Mouse (Mus musculus) retina, adult 2 months (tissue): ENCODE measurements around the gene Xlr5a.
A peak's percentile ranks its signal among the peaks of the same experiment; 100 is the strongest.
"Not testable (repeated sequence)": the region's sequence is repeated elsewhere in the genome, so short reads cannot be mapped to it uniquely, and the experiment has no call there.

Experiments used
- DNase-seq: peaks from one replicate; pipeline ENCODE4 v3.0.0-alpha.2; 2012; ENCODE audit warnings: low read depth, low spot score

Gene Xlr5a

DNA sequence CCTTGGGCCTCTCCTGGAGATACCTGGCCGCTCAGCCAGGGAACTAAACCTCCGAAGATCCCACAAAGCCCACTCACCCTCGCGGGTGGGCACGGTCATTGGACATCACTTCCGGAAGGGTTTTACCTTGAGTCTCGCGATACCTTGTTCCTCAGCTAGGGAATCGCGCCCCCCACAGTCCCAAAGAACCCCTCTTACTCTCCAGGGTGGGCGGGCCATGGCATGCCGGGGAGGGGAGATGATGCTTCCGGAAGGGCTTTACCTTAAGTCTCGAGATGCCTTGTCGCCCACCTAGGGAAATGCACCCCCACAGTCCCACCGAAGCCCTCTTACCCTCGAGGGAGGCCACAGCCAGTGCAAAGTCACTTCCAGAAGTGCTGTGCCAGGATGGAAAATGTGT, at the start of gene Xlr5a, which contains the start of gene Xlr5c:
Gene Xlr5a (minus strand): TSS at position 101 of the 400 bp plus-strand sequence.
Gene Xlr5c (minus strand): TSS at position 101 of the 400 bp plus-strand sequence.
- DNase-seq, result not testable (repeated sequence)

DNA sequence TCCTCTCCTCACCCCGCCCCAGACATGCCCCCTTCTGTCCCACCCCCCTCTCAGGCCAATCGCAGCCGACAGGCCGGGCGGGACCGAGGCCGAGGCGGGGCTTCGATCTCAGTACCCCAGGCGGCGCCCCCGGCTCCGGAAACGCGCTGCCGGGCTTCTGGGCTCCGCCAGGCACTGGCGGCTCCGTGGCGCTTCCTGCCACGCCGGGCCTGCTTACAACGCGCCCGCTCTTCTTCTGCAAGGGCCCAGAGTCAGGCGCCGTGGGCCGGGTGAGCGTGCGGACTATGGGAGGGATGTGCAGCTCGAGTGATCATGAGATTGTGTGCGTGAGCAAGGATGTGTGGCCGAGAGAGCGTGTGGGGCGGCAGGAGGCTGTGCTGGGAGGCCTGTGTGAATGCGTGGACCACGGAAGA, 49.7 kb upstream of the Xlr5a start, which contains the start of gene Zfp275:
Gene Zfp275 (plus strand): TSS at position 139 of the 413 bp plus-strand sequence.
- no peak for DNase-seq

DNA sequence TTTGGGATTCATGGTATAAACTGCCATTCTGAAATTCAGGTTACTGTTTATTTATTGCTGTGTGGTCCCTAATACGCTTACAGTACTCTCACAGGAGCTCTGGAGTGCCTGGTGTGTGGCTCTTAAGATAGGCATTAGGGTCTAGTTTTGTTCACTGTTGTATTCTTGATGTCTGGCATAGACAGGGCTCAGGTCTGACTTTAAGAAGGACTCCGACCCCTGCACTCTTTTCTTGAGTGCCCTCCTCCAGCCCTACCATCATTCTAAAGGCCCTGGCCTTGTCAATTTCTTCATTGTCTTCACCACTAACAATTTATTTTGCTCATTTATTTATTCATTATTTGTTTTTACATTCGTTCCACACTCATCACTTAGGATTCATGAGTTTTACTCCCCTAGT, 49.3 kb upstream of the Xlr5a start:
- no peak for DNase-seq

DNA sequence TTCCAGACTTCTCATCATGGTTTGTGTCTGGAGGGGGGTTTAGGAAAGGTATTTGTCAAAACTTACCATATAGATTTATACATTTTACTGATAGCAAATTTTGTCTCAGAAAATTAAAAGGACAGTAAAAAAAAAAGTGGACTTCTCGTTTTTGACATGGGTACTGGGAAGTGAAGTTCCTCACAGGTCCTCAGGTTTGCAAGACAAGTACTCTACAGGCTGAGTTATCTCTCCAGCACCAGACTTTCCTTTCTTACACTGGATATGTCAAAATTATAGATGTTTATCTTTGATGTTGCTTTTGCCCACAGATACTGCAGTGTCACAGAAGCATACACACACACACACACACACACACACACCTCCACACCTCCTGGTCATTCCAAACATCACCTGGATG, 48.7 kb upstream of the Xlr5a start:
- DNase-seq, result no peak

DNA sequence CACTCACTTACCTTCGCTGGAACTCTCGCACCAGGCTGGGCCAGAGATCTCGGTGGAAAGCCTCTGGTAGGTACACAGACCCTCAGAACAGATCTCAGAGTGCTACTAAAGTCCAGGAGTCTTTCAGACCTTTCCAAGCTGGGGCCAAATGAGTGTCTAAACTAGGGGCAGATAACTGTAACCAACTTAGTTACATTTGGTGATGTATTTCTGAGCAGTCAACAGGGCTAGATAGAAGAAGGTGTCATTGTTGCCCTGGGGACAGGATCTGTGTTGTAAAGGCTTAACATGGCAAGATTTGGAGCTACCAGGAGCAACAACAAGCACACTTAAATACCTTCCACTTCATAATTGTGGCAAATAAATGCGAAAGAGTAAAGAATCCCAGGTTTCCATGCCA, 44.0 kb upstream of the Xlr5a start, which contains the start of gene Gm45015:
Gene Gm45015 (minus strand): TSS at position 101 of the 400 bp plus-strand sequence.
- no peak for DNase-seq

DNA sequence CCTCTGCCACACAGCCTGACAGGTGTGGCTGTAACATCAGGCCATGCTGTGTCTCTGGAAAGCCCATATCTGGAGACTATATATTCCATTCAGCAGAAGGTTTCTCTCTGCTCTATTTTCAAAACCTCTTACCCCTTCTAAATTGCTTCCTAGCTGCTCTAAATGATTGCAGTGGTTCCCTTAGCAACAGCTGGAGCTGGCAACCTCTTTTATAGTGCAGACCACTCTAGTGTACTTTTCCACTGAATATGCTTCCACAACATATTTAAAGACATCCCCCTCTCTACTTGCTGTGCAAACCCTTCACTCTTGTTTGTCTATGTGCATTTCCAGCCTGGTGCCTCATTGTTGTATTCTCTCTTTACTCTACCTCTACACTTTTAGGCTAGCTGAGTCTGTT, 40.8 kb upstream of the Xlr5a start:
- no peak for DNase-seq

DNA sequence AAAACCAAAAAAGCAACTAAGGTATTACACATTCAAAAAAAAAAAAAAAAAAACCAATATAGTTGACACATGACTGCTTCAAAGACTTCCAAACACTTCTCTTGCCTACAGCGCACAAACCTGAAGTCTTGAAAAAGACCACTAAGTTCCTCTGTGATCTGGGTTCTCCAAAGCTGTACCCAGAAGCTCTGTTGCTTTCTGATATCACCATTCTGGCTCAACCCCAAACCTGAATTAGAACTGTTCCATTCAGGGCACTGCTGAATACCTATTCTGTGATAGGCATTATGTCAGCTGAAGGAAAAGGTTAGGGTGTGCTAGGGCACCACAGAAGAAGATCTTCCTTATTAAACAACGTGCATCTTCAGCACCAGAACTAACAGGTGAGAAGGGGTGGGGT, 34.4 kb upstream of the Xlr5a start:
- no peak for DNase-seq

DNA sequence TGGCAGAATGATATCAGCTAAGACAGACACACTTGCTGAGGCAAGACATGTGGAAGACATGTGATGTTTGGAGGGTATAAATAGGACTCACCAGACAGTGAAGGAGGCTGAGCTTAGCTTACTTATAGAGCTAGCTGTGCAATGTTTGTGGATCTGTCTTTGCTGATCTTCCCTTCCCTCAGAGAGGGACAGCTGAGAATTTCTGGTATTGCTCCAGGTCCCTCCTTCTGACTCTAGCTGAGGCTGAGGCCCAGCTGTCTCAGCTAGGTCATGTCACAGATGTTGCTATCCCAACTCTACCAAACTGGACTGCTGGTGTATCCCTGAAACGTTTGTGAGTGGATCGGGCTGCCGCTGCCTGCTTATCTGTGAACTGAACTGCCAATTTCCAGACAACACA, 28.3 kb upstream of the Xlr5a start:
- DNase-seq, result no peak

DNA sequence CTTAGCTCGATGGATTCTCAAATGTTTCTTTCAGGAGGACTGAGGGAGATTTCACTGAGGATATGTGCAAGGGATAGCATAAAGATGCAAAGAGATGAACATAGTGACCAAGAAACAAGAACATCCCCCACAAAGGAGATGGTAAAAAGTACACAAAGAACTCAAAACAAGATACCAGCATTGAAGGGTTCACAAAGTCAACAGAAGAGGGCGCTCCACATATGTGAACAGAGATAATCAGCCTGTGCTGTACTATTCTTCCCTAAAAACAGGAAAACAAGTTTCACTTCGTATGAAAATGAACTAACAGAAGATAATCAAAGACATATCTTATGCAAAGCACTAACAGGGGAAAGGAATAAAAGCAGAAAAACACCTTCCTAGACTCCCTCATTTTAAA, 19.7 kb upstream of the Xlr5a start:
- peak; percentile 6 for DNase-seq

DNA sequence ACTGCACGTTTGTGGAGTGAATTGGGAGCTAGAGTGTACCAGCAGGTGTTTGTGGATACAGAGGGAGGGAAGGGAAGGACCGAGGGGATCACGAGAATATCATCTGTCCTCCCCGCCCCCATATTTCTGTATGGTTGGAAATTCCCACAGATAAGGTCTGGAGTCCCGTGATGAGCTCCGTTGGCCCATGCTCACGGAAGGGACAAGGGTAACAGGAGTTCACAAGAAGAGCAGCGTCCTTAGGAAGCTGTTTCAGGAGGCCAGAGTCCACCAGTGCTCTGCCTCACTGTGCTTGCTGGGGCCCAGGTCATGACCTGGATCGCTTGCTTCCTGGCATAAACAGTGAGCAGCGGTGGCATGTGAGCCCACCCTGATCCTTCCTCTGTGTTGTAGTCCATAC, 3.0 kb upstream of the Xlr5a start:
- not testable (repeated sequence) for DNase-seq

DNA sequence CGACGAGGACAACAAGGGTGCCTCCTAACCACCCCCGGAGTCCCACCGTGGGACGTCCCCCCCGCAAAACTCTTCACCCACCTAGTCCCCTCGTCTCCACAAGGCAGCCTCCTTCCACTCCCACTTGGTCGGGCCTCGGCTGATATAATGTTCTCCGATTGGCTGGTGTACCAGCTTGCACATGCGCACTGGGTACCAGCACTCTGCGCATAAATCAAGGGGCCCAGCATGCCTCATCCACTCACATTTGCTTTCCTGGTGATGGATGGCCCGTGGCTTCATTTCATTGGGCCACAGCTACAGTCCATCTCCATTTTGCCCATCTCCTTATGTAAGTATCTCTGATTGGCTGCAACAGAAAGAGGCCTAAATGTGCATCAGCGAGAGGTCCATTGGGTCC, 27.5 kb downstream of the Xlr5a start, which contains the start of gene Xlr3c:
Gene Xlr3c (minus strand): TSS at position 121 of the 400 bp plus-strand sequence.
- DNase-seq, result not testable (repeated sequence)

DNA sequence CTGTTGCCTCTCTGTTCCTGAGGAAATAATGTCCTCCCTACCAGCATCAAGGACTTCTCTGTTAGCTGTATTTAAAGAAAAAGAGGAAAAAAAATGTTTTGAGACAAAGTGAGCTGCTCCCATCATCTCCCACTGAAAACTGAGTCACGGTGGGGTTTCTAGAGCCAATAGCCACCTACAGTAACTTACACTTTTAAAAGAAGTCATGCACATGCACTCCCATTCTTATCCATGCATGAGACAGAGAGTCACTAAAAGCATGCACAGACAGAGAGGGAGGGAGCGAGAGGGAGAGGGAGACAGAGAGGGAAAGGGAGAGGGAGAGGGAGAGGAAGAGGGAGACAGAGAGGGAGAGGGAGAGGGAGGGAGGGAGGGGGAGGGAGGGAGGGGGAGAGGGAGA, 30.3 kb downstream of the Xlr5a start:
- not testable (repeated sequence) for DNase-seq

DNA sequence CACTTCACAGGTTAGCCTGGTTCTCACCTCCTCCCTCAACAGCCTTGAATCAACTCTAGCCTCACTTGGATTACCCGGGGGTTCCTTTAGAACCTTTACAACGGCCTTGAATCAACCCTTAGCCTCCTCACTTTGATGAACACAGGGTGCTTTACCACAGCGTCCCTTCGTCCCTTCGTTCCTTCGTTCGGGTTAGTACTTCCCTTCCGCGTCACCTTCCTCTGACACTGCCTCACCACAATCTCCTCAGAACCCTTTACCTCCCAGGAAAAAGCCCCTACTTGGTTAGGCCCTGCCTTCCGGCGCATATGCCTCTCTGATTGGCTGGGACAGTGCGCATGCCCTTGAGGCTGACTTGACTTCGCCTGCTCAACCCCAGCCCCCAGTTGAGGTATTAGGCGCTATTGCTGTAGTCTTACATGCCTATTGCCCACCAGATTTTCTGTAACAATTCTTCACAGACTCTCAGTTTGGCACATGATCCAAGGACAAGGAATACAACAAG, 49.9 kb downstream of the Xlr5a start, which contains the start of gene Xlr4c:
Gene Xlr4c (minus strand): TSS at position 310 of the 505 bp plus-strand sequence.
- not testable (repeated sequence) for DNase-seq

DNA sequence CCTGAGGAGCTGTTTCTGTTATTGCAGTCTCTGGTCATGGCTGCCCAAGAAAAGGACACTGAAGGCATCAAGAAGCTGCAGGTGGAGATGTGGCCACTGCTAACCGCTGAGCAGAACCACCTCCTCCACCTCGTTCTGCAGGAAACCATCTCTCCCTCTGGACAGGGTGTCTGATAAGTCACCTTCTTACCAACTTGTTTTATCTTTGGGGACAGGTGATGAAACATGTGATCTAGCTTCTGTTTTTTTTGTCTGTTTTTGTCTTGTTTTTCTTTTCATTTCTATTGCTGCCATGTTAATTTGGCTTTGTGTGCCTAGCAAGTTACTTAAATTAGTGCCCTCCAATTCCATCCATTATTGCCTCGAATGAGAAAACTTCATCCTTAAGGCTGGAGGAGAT, 63.5 kb downstream of the Xlr5a start:
- DNase-seq, result no peak

DNA sequence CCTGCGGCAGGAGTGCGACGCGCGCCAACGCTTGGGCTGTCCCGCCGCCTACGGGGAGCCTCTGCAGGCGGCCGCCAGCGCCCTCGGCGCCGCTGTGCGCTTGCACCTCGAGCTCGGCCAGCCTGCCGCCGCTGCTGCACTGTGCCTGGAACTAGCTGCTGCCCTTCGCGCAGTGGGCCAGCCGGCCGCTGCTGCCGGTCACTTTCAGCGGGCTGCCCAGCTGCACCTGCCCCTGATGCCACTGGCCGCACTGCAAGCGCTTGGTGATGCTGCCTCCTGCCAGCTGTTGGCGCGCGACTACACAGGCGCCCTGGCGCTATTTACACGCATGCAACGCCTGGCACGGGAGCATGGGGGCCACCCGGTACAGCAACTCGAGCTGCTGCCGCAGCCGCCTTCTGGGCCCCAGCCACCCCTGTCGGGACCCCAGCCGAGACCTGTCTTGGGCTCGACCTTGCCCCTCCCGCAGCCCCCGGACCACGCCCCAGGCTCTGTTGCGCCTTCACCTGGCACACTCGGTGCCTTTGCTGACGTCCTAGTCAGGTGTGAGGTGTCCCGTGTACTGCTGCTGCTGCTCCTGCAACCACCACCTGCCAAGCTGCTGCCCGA, 64.1 kb downstream of the Xlr5a start:
- peak; percentile 38 for DNase-seq

DNA sequence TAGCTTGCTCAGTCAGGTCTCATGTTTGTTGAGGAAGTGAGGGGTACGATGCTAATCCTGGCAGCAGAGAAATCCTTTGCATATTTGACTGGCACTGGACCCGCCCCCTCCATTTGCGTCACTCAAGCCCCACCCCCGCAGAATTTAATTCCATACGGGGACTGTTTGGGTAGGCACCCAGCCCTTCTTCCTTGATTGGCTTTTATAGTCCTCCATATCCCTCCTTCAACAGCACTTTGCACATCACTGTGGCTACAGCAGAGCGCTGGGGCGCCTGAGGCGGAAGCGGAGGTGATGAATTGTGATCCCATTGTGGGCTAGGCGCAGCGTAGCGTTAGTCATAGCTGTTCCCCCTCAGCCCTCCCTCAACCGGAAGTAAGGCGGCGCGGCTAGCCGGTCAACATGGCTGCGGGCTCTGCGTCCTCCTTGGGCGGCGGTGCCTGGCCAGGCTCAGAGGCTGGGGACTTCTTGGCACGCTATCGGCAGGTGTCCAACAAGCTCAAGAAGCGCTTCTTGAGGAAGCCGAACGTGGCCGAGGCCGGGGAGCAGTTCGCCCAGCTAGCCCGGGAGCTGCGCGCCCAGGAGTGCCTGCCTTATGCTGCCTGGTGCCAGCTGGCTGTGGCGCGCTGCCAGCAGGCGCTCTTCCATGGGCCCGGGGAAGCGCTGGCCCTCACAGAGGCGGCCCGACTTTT, 64.7 kb downstream of the Xlr5a start, which contains the start of gene F8a:
Gene F8a (plus strand): TSS at position 378 of the 692 bp plus-strand sequence.
- peak; percentile 71 for DNase-seq

DNA sequence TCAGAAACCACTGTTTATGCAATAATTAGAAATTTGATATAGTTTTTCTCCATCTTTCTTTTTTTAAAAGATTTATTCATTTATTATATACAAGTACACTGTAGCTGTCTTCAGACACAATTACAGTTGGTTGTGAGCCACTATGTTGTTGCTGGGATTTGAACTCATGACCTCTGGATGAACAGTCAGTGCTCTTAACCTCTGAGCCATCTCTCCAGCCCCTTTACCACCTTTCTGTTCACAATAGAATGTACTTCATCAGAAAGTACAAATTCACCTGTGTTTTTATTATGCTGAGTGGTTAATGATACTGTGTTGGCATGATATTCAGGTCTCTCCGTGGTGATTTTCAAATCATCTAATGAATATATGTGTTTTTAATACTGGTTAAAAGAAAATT, 67.4 kb downstream of the Xlr5a start:
- no peak for DNase-seq

DNA sequence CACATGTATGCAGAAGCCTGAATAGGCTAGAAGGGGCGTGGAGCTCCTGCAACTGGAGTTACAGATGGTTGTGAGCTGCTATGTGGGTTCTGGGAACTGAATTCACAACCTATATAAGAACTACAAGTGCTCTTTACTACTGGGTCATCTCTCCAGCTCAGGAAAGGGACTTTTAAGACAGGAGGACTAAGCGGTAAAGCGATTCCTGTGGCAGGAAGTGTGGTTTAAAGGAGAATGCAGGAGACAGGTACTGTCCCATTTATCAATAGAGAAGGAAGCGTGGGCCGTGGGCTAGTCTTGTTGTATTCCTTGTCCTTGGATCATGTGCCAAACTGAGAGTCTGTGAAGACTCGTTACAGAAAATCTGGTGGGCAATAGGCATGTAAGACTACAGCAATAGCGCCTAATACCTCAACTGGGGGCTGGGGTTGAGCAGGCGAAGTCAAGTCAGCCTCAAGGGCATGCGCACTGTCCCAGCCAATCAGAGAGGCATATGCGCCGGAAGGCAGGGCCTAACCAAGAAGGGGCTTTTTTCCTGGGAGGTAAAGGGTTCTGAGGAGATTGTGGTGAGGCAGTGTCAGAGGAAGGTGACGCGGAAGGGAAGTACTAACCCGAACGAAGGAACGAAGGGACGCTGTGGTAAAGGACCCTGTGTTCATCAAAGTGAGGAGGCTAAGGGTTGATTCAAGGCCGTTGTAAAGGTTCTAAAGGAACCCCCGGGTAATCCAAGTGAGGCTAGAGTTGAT, 78.8 kb downstream of the Xlr5a start, which contains the start of gene Xlr4b:
Gene Xlr4b (plus strand): TSS at position 515 of the 746 bp plus-strand sequence.
- not testable (repeated sequence) for DNase-seq

DNA sequence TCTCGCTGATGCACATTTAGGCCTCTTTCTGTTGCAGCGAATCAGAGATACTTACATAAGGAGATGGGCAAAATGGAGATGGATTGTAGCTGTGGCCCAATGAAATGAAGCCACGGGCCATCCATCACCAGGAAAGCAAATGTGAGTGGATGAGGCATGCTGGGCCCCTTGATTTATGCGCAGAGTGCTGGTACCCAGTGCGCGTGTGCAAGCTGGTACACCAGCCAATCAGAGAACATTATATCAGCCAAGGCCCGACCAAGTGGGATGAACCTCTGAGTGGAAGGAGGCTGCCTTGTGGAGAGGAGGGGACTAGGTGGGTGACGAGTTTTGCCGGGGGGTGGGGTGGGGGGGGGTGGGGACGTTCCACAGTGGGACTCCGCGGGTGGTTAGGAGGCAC, 100.8 kb downstream of the Xlr5a start, which contains the start of gene Xlr3b:
Gene Xlr3b (plus strand): TSS at position 274 of the 400 bp plus-strand sequence.
- DNase-seq, result not testable (repeated sequence)

DNA sequence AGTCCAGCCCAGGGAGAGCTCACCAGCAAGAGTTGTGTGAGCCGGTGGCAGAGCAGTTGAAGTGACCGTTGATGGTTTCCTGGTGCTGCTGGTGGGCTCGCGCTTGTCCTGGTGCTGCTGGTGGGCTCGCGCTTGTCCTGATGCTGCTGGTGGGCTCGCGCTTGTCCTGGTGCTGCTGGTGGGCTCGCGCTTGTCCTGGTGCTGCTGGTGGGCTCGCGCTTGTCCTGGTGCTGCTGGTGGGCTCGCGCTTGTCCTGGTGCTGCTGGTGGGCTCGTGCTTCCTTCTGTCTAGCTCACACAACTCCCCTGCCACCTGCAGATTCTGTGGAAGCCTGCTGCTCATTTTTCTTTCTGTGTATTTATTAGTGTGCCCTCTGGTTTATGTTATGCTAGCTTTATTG, 115.9 kb downstream of the Xlr5a start, which contains the start of gene Spin2d:
Gene Spin2d (minus strand): TSS at position 101 of the 400 bp plus-strand sequence.
- not testable (repeated sequence) for DNase-seq

DNA sequence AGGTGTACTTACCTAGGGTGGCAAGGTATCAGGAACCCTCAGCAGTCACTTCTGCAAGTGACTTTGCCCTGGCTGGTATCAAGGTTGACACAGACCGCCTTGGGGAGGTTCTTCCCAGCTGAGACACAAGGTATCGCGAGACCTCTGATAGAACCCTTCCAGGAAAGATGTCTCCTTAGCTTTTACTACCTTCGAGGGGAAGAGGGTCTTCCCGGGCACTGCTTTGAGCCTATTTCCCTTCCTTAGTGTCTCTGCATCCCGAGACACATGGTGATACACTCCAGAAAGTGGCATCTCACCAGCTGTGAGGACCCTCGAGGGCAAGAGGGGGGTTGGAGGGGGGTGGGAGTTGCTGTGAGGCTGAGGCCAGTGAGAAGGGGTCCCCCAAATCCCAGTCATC, 143.4 kb downstream of the Xlr5a start, which contains the start of gene DXBay18:
Gene DXBay18 (minus strand): TSS at position 101 of the 400 bp plus-strand sequence.
- DNase-seq, result not testable (repeated sequence)
